Mouse (Mus musculus) layer of hippocampus, adult 2 months (tissue): Measurements from ENCODE around the gene Mzf1. TPM values are rescaled to one million over a fixed set of nuclear protein-coding genes. Genes with fewer than 3 reads are reported as not detected.
"Not testable (repeated sequence)": the region's sequence is repeated elsewhere in the genome, so short reads cannot be mapped to it uniquely, and the experiment has no call there.

ENCODE experiments used
- DNase-seq, 2 experiments: peaks; one replicate each; pipeline ENCODE4 v3.0.0; 2022; ENCODE audit warnings: low spot score in 2 of 2
- H3K27ac ChIP-seq: fragments of 200-600 bp; 2 replicates; pipeline ENCODE4 v1.8.1; 2022
- H3K4me3 ChIP-seq: fragments of 200-600 bp; 2 replicates; pipeline ENCODE4 v1.8.1; 2022; ENCODE audit warnings: mild to moderate bottlenecking
- CTCF ChIP-seq: fragments of 200-600 bp; conservative IDR thresholded peaks from 2 replicates; pipeline ENCODE4 v1.8.1; 2022; ENCODE audit warnings: antibody characterized with exemption, mild to moderate bottlenecking, moderate library complexity
- long read RNA-seq, 2 experiments: library from polyadenylated mRNA; stranded (forward); transcript quantifications; one replicate each; pipeline ENCODE4 v2.0.0; 2021; ENCODE audit warnings: borderline mapping rate in 2 of 2
- total RNA-seq, 2 experiments: library from RNA; stranded (reverse); gene quantifications; 2 replicates each; pipeline ENCODE4 v1.2.3; 2021

The Mzf1 gene
- 10 to 100 TPM; 15.7 to 17.8 TPM for total RNA-seq
- long read RNA-seq, experiment 1, full-length matches to known transcripts: 7 of 13 reads
- long read RNA-seq, experiment 1, partial matches to known transcripts: 5 of 13 reads
- long read RNA-seq, experiment 1, other reads (novel, unspliced or antisense): 1 of 13 reads
- long read RNA-seq, experiment 2, partial matches to known transcripts: 4 of 15 reads
- long read RNA-seq, experiment 2, other reads (novel, unspliced or antisense): 4 of 15 reads

- peak; percentile 94 to 98 for DNase-seq
- TF ChIP-seq CTCF: peak; percentile 31; the same call in 1 of the 2 replicates
- H3K4me3 ChIP-seq: peak within 1 kb of the TSS; percentile 84
Observed at GRCm38 (mm10) chr7:13054287-13055010, at the start of gene Mzf1. TSS of gene Mzf1 (minus strand) at chr7:13054764.

GRCm38 (mm10) chr7:13095073-13095472, 40.5 kb upstream of the Mzf1 start, which contains the start of gene Vmn1r85:
TSS of gene Vmn1r85 (minus strand) at chr7:13095173.
- TF ChIP-seq CTCF: no peak
- H3K27ac ChIP-seq: no peak within 1 kb of the TSS
- no peak within 1 kb of the TSS for H3K4me3 ChIP-seq
- DNase-seq: no peak

More at GRCm38 (mm10) chr7:13054287-13055010, at the start of gene Mzf1:
- peak within 1 kb of the TSS; percentile 99 for H3K27ac ChIP-seq

GRCm38 (mm10) chr7:13072293-13072692, 17.7 kb upstream of the Mzf1 start:
- peak; percentile 47 for TF ChIP-seq CTCF
- Histone ChIP-seq H3K27ac (no peak overlapping the region), H3K4me3 (no peak overlapping the region)
- no peak for DNase-seq

- not testable (repeated sequence) for DNase-seq, H3K4me3 ChIP-seq, H3K27ac ChIP-seq
- TF ChIP-seq CTCF: peak; percentile 66
Observed at GRCm38 (mm10) chr7:13063399-13063798, 8.8 kb upstream of the Mzf1 start.

GRCm38 (mm10) chr7:13059536-13059935, 5.0 kb upstream of the Mzf1 start:
- TF ChIP-seq CTCF: no peak
- DNase-seq: no peak
- Histone ChIP-seq H3K4me3 (no peak overlapping the region), H3K27ac (no peak overlapping the region)

GRCm38 (mm10) chr7:13056913-13057700, 2.5 kb upstream of the Mzf1 start:
- no peak for DNase-seq

GRCm38 (mm10) chr7:13053961-13054286, 640 bp downstream of the Mzf1 start:
- peak overlapping the region; percentile 99 for H3K27ac ChIP-seq
- DNase-seq: no peak
- TF ChIP-seq CTCF: no peak
- H3K4me3 ChIP-seq: peak overlapping the region; percentile 84

More at GRCm38 (mm10) chr7:13056913-13057700, 2.5 kb upstream of the Mzf1 start:
- Histone ChIP-seq H3K4me3 (no peak overlapping the region), H3K27ac (no peak overlapping the region)
- TF ChIP-seq CTCF: peak; percentile 47

GRCm38 (mm10) chr7:13053501-13053900, 1.1 kb downstream of the Mzf1 start:
- Histone ChIP-seq H3K4me3 (peak overlapping the region; percentile 84), H3K27ac (peak overlapping the region; percentile 99; the same call in 1 of the 2 replicates)
- no peak for DNase-seq
- TF ChIP-seq CTCF: no peak

- peak in 1 of 2 experiments; percentile 9 for DNase-seq
- Histone ChIP-seq H3K4me3 (no peak overlapping the region), H3K27ac (no peak overlapping the region)
- TF ChIP-seq CTCF: no peak
Observed at GRCm38 (mm10) chr7:13053001-13053400, 1.6 kb downstream of the Mzf1 start.

- Histone ChIP-seq H3K27ac (no peak overlapping the region), H3K4me3 (no peak overlapping the region)
- TF ChIP-seq CTCF: peak; percentile 80
- DNase-seq: no peak
Observed at GRCm38 (mm10) chr7:13046084-13046483, 8.5 kb downstream of the Mzf1 start.

- Histone ChIP-seq H3K27ac (peak overlapping the region; percentile 90), H3K4me3 (peak overlapping the region; percentile 64)
- TF ChIP-seq CTCF: no peak
- no peak for DNase-seq
Observed at GRCm38 (mm10) chr7:13044254-13044625, 10.3 kb downstream of the Mzf1 start.

GRCm38 (mm10) chr7:13043445-13044253, 10.9 kb downstream of the Mzf1 start:
- DNase-seq: no peak
- H3K27ac ChIP-seq: peak overlapping the region; percentile 90
- peak overlapping the region; percentile 64 for H3K4me3 ChIP-seq
- no peak for TF ChIP-seq CTCF
